Comparison of ENCODE assay signal across 8 mouse cellular contexts in genomic region chr16:32430474-32431046, GRCm38 (mm10). TPM values are rescaled to one million over a fixed set of nuclear protein-coding genes. Genes with fewer than 3 reads are reported as not detected.
DNase-seq lines count a peak whose midpoint lies in the region; ATAC-seq and TF ChIP-seq lines count a peak whose summit lies in the region.

Pcyt1a (plus strand) TSS chr16:32430921.

- peaks cover 11% of the 10 kb centered on the region; the same call in 1 of the 2 replicates for H3K36me3 ChIP-seq in E14TG2a.4 (ENCODE audit: insufficient read depth, low read length)
- no peaks in the 10 kb centered on the region for H3K36me3 ChIP-seq in forebrain, embryonic 11.5 days (ENCODE audit: control insufficient read depth, insufficient read depth, low read length)
- no peaks in the 10 kb centered on the region for H3K36me3 ChIP-seq in heart, embryonic 15.5 days
- H3K36me3 ChIP-seq in liver, embryonic 13.5 days: 0 out of 2 replicates have a peak, but pooled peaks cover 3% of the 10 kb centered on the region
- no peaks in the 10 kb centered on the region for H3K36me3 ChIP-seq in stomach, embryonic 14.5 days (ENCODE audit: control insufficient read depth, insufficient read depth, low read length)

- H3K9me3 ChIP-seq in E14TG2a.4 (ENCODE audit: low read length): no peaks in the 10 kb centered on the region
- H3K9me3 ChIP-seq in forebrain, embryonic 11.5 days (ENCODE audit: control insufficient read depth, low read length): no peaks in the 10 kb centered on the region
- no peaks in the 10 kb centered on the region for H3K9me3 ChIP-seq in heart, embryonic 15.5 days (replicated peaks)
- H3K9me3 ChIP-seq in liver, embryonic 13.5 days (replicated peaks): no peaks in the 10 kb centered on the region
- no peaks in the 10 kb centered on the region for H3K9me3 ChIP-seq in stomach, embryonic 14.5 days (ENCODE audit: control insufficient read depth, low read depth, low read length)

- peak within 1 kb of the TSS; percentile 93 for H3K4me2 ChIP-seq in forebrain, embryonic 11.5 days (ENCODE audit: low read depth, low read length, severe bottlenecking)
- H3K4me2 ChIP-seq in heart, embryonic 15.5 days: peak within 1 kb of the TSS; percentile 79
- H3K4me2 ChIP-seq in liver, embryonic 13.5 days: peak within 1 kb of the TSS; percentile 81
- H3K4me2 ChIP-seq in stomach, embryonic 14.5 days (replicated peaks; ENCODE audit: low read depth, low read length): peak within 1 kb of the TSS; percentile 86

- H3K27ac ChIP-seq in forebrain, embryonic 11.5 days (ENCODE audit: low read depth, low read length): peak within 1 kb of the TSS; percentile 80
- H3K27ac ChIP-seq in heart, embryonic 15.5 days: peak within 1 kb of the TSS; percentile 94
- peak within 1 kb of the TSS; percentile 92 for H3K27ac ChIP-seq in liver, embryonic 13.5 days
- peak within 1 kb of the TSS; percentile 82 for H3K27ac ChIP-seq in stomach, embryonic 14.5 days (ENCODE audit: low read length)

- DNase-seq in c-Kit-positive CD71-positive TER-119-negative erythroid progenitor cells, embryonic 14.5 days (ENCODE audit: low read depth): peak; percentile 84
- peak; percentile 96 for DNase-seq in forebrain, embryonic 11.5 days (ENCODE audit: low spot score)
- peak; percentile 93 to 97 for DNase-seq in kidney, postnatal 25 days
- DNase-seq in liver, embryonic 13.5 days: peak; percentile 85
- DNase-seq in natural killer cell, adult 2 months (ENCODE audit: low spot score in 2 of 2): peak; percentile 63 to 66

- under 1% methylated on average over 52 of the region's 54 CpGs for WGBS in forebrain, embryonic 11.5 days
- WGBS in heart, embryonic 15.5 days: under 1% methylated on average over 54 of the region's 54 CpGs
- WGBS in liver, embryonic 13.5 days (ENCODE audit: insufficient replicate concordance): under 1% methylated on average over 54 of the region's 54 CpGs
- under 1% methylated on average over 54 of the region's 54 CpGs for WGBS in stomach, embryonic 14.5 days

- peaks cover 24% of the 10 kb centered on the region for H3K4me1 ChIP-seq in E14TG2a.4 (replicated peaks; ENCODE audit: low read depth, low read length)
- H3K4me1 ChIP-seq in forebrain, embryonic 11.5 days (replicated peaks; ENCODE audit: control insufficient read depth, insufficient read depth, low read length): peaks cover 2% of the 10 kb centered on the region; the same call in 1 of the 2 replicates
- peaks cover 22% of the 10 kb centered on the region for H3K4me1 ChIP-seq in heart, embryonic 15.5 days (replicated peaks)
- H3K4me1 ChIP-seq in liver, embryonic 13.5 days (replicated peaks): peaks cover 43% of the 10 kb centered on the region
- peaks cover 9% of the 10 kb centered on the region; the same call in 1 of the 2 replicates for H3K4me1 ChIP-seq in stomach, embryonic 14.5 days (ENCODE audit: control insufficient read depth, insufficient read depth, low read length)

- peak within 1 kb of the TSS; percentile 82 for H3K9ac ChIP-seq in forebrain, embryonic 11.5 days (ENCODE audit: low read length)
- H3K9ac ChIP-seq in heart, embryonic 15.5 days: peak within 1 kb of the TSS; percentile 84
- peak within 1 kb of the TSS; percentile 97 for H3K9ac ChIP-seq in liver, embryonic 13.5 days
- peak within 1 kb of the TSS; percentile 57 for H3K9ac ChIP-seq in stomach, embryonic 14.5 days (replicated peaks; ENCODE audit: low read depth, low read length)

- TF ChIP-seq CTCF in E14TG2a.4 (conservative IDR thresholded peaks at IDR 0.05; ENCODE audit: low read length): no peak

- H3K27me3 ChIP-seq in E14TG2a.4 (ENCODE audit: insufficient read depth, low read length): peaks cover 5% of the 10 kb centered on the region; the same call in 1 of the 2 replicates
- H3K27me3 ChIP-seq in forebrain, embryonic 11.5 days (ENCODE audit: control insufficient read depth, insufficient read depth, low read length): no peaks in the 10 kb centered on the region
- no peaks in the 10 kb centered on the region for H3K27me3 ChIP-seq in heart, embryonic 15.5 days
- no peaks in the 10 kb centered on the region for H3K27me3 ChIP-seq in liver, embryonic 13.5 days
- H3K27me3 ChIP-seq in stomach, embryonic 14.5 days (ENCODE audit: control insufficient read depth, insufficient read depth, low read length): no peaks in the 10 kb centered on the region

- H3K4me3 ChIP-seq in E14TG2a.4 (replicated peaks; ENCODE audit: low read length): peak within 1 kb of the TSS; percentile 96
- H3K4me3 ChIP-seq in forebrain, embryonic 11.5 days (ENCODE audit: low read depth, low read length): peak within 1 kb of the TSS; percentile 77
- peak within 1 kb of the TSS; percentile 72 for H3K4me3 ChIP-seq in heart, embryonic 15.5 days
- H3K4me3 ChIP-seq in liver, embryonic 13.5 days (replicated peaks): peak within 1 kb of the TSS; percentile 96
- H3K4me3 ChIP-seq in stomach, embryonic 14.5 days (ENCODE audit: low read depth, low read length): peak within 1 kb of the TSS; percentile 77

- ATAC-seq in forebrain, embryonic 11.5 days (replicated peaks; ENCODE audit: low FRiP score): peak; percentile 97
- ATAC-seq in heart, embryonic 15.5 days (replicated peaks; ENCODE audit: insufficient number of reproducible peaks, insufficient read depth, low FRiP score, low read depth): peak; percentile 96
- ATAC-seq in liver, embryonic 13.5 days (ENCODE audit: low read depth): peak; percentile 93
- ATAC-seq in stomach, embryonic 14.5 days (ENCODE audit: insufficient number of reproducible peaks, insufficient read depth, low FRiP score, low read depth): peak; percentile 97

RNA-seq across cellular contexts. Expression of gene Pcyt1a, which starts in this region (rescaled TPM):
- 41.9 and 45.3 TPM in 2 replicates for polyA plus RNA-seq in forebrain, embryonic 11.5 days (2014; fragmentation: Nextera tagmentation; extraction: Ambion mirVana)
- 38.1 and 44.3 TPM in 2 replicates for polyA plus RNA-seq in heart, embryonic 15.5 days (2015; fragmentation: Nextera tagmentation; extraction: Ambion mirVana)
- 38.6 and 42.0 TPM in 2 replicates for polyA plus RNA-seq in liver, embryonic 13.5 days (2015; fragmentation: Nextera tagmentation; extraction: Ambion mirVana)
- 40.3 and 44.3 TPM in 2 replicates for polyA plus RNA-seq in stomach, embryonic 14.5 days (2014; fragmentation: Nextera tagmentation; extraction: Ambion mirVana)

Comparison
In these comparisons a context has a peak if more than half of its experiments do, and no peak if none do; other contexts are left out.
1. Peak in every context shown above with its lines: DNase-seq, ATAC-seq, H3K4me3 ChIP-seq and H3K27ac ChIP-seq.